Mouse (Mus musculus) mouse trophoblast stem cell (cell line): ENCODE data around the gene Gm4631.
"Not testable (repeated sequence)": the region's sequence is repeated elsewhere in the genome, so short reads cannot be mapped to it uniquely, and the experiment has no call there.

ENCODE experiments used
- in situ Hi-C, 2 experiments: fragments of 300-500 bp; cut with MseI, MboI; formaldehyde crosslinking; loops; 2 replicates in 1 of 2; 3 replicates in 1 of 2; pipeline ENCODE4 v1.15.1; 2025

Gm4631 gene

DNA sequence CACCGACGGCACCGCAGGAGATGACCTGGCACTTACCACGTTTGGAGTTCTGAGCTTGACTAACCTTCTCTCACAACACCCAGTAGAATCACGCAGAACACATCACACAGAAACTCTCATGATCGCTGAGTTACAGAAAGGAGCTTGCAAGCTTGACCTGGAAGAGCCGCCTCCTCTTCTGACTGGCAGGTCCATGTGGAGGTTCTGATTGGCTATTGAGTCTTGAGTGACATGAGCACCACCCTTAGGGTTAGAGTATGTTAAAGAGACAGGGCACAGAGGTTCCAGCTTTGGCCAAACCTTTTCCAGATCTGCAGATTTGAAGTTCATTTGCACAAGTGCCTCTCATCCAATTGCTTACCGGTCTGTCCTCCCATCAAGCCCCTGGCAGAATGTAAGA lies at the start of gene Gm4631:
Gene Gm4631 (minus strand): TSS at position 101 of the 400 bp plus-strand sequence.
- in situ Hi-C loops: not testable (repeated sequence)

DNA sequence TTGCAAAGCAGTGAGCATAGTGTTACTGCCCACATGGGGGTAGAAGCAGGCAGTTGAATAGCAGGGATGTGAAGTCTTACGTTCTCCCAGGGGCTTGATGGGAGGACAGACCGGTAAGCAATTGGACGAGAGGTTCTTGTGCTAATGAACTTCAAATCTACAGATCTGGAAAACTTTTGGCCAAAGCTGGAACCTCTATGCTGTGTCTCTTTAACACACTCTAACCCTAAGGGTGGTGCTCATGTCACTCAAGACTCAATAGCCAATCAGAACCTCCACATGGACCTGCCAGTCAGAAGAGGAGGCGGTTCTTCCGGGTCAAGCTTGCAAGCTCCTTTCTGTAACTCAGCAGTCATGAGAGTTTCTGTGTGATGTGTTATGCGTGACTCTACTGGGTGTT lies 34.1 kb upstream of the Gm4631 start, which contains the start of gene Zfp968:
Gene Zfp968 (plus strand): TSS at position 301 of the 400 bp plus-strand sequence.
- in situ Hi-C loops: not testable (repeated sequence)

DNA sequence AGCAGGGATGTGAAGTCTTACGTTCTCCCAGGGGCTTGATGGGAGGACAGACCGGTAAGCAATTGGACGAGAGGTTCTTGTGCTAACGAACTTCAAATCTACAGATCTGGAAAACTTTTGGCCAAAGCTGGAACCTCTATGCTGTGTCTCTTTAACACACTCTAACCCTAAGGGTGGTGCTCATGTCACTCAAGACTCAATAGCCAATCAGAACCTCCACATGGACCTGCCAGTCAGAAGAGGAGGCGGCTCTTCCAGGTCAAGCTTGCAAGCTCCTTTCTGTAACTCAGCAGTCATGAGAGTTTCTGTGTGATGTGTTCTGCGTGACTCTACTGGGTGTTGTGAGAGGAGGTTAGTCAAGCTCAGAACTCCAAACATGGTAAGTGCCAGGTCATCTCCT lies 63.2 kb downstream of the Gm4631 start, which contains the start of gene Gm14440:
Gene Gm14440 (plus strand): TSS at position 301 of the 400 bp plus-strand sequence.
- in situ Hi-C loops: not testable (repeated sequence)
